Mouse (Mus musculus) forebrain, embryonic 10.5 days (tissue): ENCODE measurements around the gene Gltp. TPM values are rescaled to one million over a fixed set of nuclear protein-coding genes. Genes with fewer than 3 reads are reported as not detected.
A peak's percentile ranks its signal among the peaks of the same experiment; 100 is the strongest.

Experiments used
- DNase-seq: peaks from one replicate; pipeline ENCODE4 v3.0.0-alpha.2; 2017; ENCODE audit warnings: low spot score; ENCODE audit errors: extremely low spot score
- H3K27ac ChIP-seq: fragments of 300-500 bp; sonication (generic); 2 replicates; pipeline ENCODE4 v1.5.1; 2016; ENCODE audit warnings: mild to moderate bottlenecking
- H3K27me3 ChIP-seq: fragments of 300-500 bp; sonication (generic); 2 replicates; pipeline ENCODE4 v1.6.1; 2016; ENCODE audit warnings: mild to moderate bottlenecking; ENCODE audit not compliant: poor library complexity, severe bottlenecking
- H3K36me3 ChIP-seq: fragments of 300-500 bp; sonication (generic); replicated peaks from 2 replicates; pipeline ENCODE4 v1.6.1; 2016; ENCODE audit warnings: mild to moderate bottlenecking, moderate library complexity
- H3K4me1 ChIP-seq: fragments of 300-500 bp; sonication (generic); 2 replicates; pipeline ENCODE4 v1.6.1; 2016
- H3K4me3 ChIP-seq: fragments of 300-500 bp; sonication (generic); 2 replicates; pipeline ENCODE4 v1.5.1; 2016; ENCODE audit warnings: mild to moderate bottlenecking, moderate library complexity
- H3K9me3 ChIP-seq: fragments of 300-500 bp; sonication (generic); 2 replicates; pipeline ENCODE4 v1.6.1; 2016; ENCODE audit warnings: mild to moderate bottlenecking, moderate library complexity
- WGBS: fragments of 180-500 bp; shearing (Covaris S2); methylation state at CpG from one replicate; pipeline ENCODE4 v1.1.7; 2016; 5-methylcytosine and 5-hydroxymethylcytosine counted together
- polyA plus RNA-seq: library from polyadenylated mRNA; unstranded; fragments of >200 nt; fragmentation: Nextera tagmentation; extraction: Ambion mirVana; gene quantifications from 2 replicates; pipeline ENCODE4 v1.2.1, GENCODE M21; 2016

Gene Gltp
- polyA plus RNA-seq, 1 experiment from 2014 or later = 86.9 TPM

DNA sequence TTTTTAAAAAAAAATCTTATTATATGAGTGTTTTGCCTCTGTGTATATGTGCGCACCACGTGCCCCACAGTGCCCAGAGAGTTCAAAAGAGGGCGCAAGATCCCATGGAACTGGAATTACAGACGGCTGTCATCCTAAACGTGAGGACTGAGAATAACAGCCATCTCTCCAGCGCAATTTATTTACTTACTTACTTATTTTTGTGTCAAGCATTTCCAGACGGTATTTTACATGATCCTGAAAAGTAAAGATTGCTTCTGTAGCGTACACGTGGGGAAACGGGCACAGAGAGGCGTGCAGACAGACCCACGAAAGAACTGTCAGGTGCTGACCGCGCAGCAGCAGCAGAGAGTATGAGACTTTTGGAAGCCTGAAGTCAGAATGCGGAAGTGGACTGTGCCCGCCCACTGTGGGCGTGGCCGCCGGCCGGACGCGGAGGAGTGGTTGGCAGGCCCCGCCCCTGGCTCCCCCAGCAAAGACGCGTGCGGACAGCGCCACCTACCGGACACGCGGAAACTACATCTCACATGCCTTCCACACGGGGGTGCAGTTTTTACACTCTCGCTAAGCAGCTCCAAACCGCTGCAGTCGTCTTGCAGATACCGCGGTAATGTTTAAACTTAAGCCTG is 23.4 kb downstream of the Gltp start:
- no peaks in the 10 kb centered on the region for H3K36me3 ChIP-seq
- 5% methylated on average over 36 of the region's 36 CpGs for WGBS
- H3K27me3 ChIP-seq = peaks cover 15% of the 10 kb centered on the region
- no peak overlapping the region for H3K27ac ChIP-seq
- DNase-seq = peak; percentile 99
- peak overlapping the region; percentile 41 for H3K4me3 ChIP-seq
- H3K9me3 ChIP-seq = no peaks in the 10 kb centered on the region
- H3K4me1 ChIP-seq = peaks cover 48% of the 10 kb centered on the region

DNA sequence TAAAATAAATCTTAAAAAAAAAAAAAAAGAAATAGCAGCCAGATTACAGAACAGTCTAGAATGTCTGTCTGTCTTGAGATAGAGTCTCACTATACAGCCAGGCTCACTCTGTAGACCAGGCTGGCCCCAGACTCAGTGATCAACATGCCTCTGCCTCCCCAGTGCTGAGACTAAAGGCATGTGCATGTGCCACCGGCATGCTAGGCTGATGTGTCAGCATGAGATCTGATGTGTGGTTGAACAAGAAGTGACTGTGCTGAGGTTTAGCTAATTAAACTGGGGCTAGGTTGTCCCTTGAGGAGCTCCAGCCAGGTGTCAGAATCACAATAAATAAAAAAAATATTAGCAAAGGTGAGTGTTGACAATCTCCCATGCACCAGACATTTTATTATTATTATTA is 24.1 kb downstream of the Gltp start:
- 97% methylated on average over 1 of the region's 1 CpGs for WGBS
- H3K36me3 ChIP-seq = no peaks in the 10 kb centered on the region
- H3K4me3 ChIP-seq = no peak overlapping the region
- no peaks in the 10 kb centered on the region for H3K9me3 ChIP-seq
- no peak for DNase-seq
- peaks cover 15% of the 10 kb centered on the region for H3K27me3 ChIP-seq
- peaks cover 48% of the 10 kb centered on the region for H3K4me1 ChIP-seq
- H3K27ac ChIP-seq = no peak overlapping the region

DNA sequence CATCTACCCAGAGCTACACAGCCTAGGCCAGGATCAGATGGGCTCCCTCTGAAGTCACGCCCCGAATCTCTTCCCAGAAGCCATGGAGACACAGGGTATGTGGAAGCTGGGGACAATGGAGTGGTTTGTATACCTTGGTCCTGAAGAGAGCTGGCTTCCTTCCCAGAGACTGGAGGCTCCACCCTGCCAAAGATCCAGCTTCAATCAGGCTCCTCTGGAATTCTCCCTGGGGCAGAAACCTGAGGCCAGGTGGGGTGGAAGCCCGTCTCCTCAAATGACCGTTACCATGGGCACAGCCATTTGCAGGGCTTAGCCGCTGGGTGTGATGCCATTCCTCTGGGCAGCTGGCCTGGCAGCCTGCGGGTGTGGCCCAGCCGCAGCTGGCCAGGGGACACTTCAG is 26.0 kb downstream of the Gltp start:
- Histone ChIP-seq H3K27ac (no peak overlapping the region; the same call in 1 of the 2 replicates), H3K27me3 (peaks cover 29% of the 10 kb centered on the region), H3K4me3 (no peak overlapping the region), H3K36me3 (no peaks in the 10 kb centered on the region), H3K9me3 (no peaks in the 10 kb centered on the region), H3K4me1 (peaks cover 39% of the 10 kb centered on the region)
- DNase-seq = no peak
- 76% methylated on average over 7 of the region's 7 CpGs for WGBS

DNA sequence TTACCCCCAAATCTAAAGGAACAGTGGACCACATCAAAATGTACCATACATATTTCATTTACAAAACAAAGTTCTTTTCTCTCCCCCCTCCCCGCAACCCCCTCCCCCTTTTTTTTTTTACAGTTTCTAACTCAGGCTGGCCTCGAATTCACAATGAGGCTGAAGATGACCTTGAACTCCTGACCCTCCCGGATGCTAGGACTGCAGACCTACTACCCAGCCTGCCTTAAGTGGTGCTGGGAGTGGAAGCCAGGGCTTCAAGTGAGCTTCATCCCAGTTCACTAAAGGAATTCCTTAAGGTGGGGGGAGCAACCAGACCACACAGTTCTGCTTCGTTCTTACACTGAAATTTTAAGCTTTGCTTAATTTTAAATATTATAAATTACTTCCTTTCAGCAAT is 26.6 kb downstream of the Gltp start:
- Histone ChIP-seq H3K36me3 (no peaks in the 10 kb centered on the region), H3K4me1 (peaks cover 34% of the 10 kb centered on the region), H3K9me3 (no peaks in the 10 kb centered on the region), H3K27me3 (peaks cover 34% of the 10 kb centered on the region), H3K4me3 (no peak overlapping the region), H3K27ac (no peak overlapping the region)
- 88% methylated on average over 4 of the region's 4 CpGs for WGBS
- DNase-seq = no peak

DNA sequence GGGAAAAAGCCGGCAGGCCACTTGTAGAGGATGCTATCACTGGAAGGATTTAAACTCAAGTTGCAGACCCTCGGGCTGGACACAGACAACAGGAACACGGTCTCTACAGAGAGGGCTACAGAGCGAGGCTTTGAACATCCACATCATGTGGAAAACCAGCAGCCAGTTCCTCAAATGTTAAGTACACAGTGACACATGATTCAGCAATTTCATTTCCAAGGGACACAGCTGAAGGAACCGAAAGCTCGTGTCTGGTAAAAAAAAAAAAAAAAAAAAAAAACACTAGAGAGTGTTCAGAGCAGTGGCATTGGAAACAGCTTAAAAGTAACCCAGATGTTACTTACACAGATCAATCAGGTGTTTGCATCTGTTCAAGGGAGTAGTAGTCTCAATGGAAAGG is 29.8 kb downstream of the Gltp start:
- DNase-seq = no peak
- no peaks in the 10 kb centered on the region for H3K9me3 ChIP-seq
- WGBS = 84% methylated on average over 6 of the region's 6 CpGs
- H3K36me3 ChIP-seq = no peaks in the 10 kb centered on the region
- no peak overlapping the region for H3K27ac ChIP-seq
- H3K4me1 ChIP-seq = peaks cover 31% of the 10 kb centered on the region
- no peak overlapping the region for H3K4me3 ChIP-seq
- peaks cover 52% of the 10 kb centered on the region for H3K27me3 ChIP-seq

DNA sequence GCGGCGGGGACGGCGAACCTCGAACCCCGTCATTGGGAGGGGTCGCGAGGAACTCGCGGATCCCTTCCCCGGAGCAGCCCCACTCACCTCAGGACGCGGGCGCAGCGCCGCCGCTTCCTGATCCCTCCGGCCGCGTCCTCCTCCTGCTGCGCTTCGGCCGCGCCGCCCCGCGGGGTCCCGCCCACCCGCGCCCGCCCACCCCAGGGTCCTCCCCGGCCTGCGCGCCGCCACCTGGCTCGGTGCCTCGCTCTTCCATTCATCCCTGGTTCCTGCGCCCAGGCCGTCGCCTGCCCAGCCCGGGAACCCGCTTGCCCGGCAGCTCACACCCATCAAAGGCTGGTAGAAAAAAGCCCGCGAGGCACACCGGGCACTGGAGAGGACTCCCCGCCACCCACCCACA is 32.5 kb downstream of the Gltp start, which contains the start of gene Trpv4:
Trpv4 (minus strand) TSS at position 167 of the 400 bp plus-strand sequence.
- H3K27ac ChIP-seq = peak within 1 kb of the TSS; percentile 62; the same call in 1 of the 2 replicates
- H3K36me3 ChIP-seq = no peaks in the 10 kb centered on the region
- peak within 1 kb of the TSS; percentile 58 for H3K4me3 ChIP-seq
- WGBS = under 1% methylated on average over 46 of the region's 47 CpGs
- H3K27me3 ChIP-seq = peaks cover 78% of the 10 kb centered on the region
- no peaks in the 10 kb centered on the region for H3K9me3 ChIP-seq
- DNase-seq = no peak
- peaks cover 14% of the 10 kb centered on the region for H3K4me1 ChIP-seq

DNA sequence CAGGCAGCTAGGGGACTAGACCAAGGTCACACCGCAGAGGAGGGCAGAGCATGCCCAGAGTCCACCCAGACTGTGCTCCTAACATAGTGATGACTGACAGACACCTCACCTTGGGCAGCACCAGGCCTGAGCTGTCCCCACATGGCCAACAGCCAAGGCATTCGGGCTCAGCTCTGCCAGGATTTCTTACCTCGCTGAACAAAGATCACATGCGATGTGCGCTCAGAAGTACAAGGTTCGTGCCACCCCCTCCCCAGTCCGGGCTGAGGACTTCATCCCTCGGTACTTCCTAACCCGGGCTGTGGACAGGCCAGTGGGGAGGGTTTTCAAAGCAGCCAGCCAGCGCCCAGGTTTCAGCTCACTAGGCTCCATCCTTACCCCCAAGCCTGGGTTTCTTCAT is 33.4 kb downstream of the Gltp start:
- Histone ChIP-seq H3K27ac (no peak overlapping the region), H3K36me3 (no peaks in the 10 kb centered on the region), H3K4me3 (peak overlapping the region; percentile 58), H3K9me3 (no peaks in the 10 kb centered on the region), H3K27me3 (peaks cover 86% of the 10 kb centered on the region), H3K4me1 (peaks cover 14% of the 10 kb centered on the region)
- 33% methylated on average over 10 of the region's 10 CpGs for WGBS
- no peak for DNase-seq

DNA sequence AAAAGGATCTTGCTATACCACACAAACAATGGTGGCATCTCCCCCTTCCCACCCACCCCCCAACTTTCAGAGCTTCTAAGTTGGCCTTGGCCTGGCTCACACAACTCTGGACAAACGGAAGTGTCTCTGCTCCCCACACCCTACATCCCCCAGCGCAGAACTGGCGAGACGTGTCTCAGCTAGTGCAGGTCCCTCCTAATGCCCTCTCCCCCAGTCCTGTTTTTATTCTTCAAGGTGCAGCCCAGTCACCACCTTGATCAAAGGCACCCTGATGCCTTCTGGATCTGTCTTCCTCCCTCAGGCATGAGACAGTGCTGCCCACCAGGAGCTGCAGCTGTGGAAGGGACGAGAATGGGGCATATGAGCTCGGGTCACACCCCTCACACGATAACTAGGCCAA is 34.5 kb downstream of the Gltp start:
- H3K4me3 ChIP-seq = no peak overlapping the region
- H3K27me3 ChIP-seq = peaks cover 96% of the 10 kb centered on the region
- 82% methylated on average over 7 of the region's 7 CpGs for WGBS
- H3K9me3 ChIP-seq = no peaks in the 10 kb centered on the region
- DNase-seq = no peak
- peaks cover 21% of the 10 kb centered on the region for H3K4me1 ChIP-seq
- H3K36me3 ChIP-seq = no peaks in the 10 kb centered on the region
- no peak overlapping the region for H3K27ac ChIP-seq

DNA sequence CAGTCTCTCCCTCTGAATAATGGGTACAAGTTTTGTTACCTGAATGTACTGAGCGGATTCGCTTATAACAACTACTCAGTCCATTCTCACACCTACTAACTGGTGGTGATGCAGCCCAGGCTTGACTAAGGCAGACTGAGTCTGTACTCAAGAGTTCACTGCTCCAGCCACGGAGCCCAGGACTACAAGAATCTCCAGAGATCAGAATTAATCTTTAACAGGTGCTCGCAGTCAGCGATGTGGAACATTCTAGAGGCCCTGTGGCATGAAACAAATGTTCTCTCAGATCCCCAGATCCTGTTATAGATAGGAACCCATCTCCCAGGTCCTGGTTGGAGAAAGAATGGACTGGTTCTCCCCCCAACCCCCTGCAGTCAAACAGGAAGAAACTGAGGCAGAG is 35.1 kb downstream of the Gltp start:
- Histone ChIP-seq H3K9me3 (no peaks in the 10 kb centered on the region), H3K4me1 (peaks cover 27% of the 10 kb centered on the region), H3K27me3 (peaks cover 98% of the 10 kb centered on the region), H3K27ac (no peak overlapping the region), H3K36me3 (no peaks in the 10 kb centered on the region), H3K4me3 (no peak overlapping the region)
- no peak for DNase-seq
- WGBS = 87% methylated on average over 5 of the region's 5 CpGs

DNA sequence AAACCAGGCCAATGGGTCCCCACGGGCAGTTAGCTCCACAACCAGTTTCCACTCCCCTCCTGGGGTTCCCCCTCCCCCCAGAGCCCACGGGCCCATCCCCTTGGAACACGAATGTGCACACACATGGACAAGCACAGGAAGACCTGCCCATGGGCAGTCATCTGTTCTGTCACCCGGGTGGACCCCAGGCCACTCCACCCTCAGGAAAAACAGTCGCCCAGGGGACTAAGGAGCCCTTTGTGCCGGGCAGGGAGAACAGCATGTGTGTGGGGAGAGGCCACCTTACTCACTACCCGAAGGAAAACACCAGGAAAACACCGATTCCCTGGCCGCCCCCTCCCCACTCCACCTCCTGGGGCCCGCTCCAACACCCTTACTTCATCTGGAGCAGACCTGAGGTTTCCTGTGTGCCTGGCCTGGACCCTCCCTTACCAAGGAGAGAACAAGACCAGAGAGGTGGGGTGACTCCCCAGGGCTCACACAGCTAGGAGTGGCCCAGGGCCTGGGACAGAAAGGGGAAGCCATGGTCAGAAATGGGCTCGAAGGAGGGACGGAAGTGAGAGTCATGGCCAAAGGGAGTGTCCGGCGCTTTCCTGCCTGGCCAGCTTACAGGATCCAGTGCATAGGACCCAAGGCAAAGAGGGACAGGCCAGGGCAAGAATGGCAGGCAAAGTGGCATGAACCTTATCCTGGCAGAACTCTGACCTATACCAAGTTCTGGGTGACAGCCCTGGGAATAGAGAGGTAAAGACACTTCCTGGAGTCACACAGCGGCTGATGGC is 36.9 kb downstream of the Gltp start:
- no peak for DNase-seq
- Histone ChIP-seq H3K27ac (no peak overlapping the region), H3K9me3 (no peaks in the 10 kb centered on the region), H3K27me3 (peaks cover 98% of the 10 kb centered on the region), H3K4me1 (peaks cover 43% of the 10 kb centered on the region), H3K4me3 (no peak overlapping the region), H3K36me3 (no peaks in the 10 kb centered on the region)
- 77% methylated on average over 15 of the region's 15 CpGs for WGBS

DNA sequence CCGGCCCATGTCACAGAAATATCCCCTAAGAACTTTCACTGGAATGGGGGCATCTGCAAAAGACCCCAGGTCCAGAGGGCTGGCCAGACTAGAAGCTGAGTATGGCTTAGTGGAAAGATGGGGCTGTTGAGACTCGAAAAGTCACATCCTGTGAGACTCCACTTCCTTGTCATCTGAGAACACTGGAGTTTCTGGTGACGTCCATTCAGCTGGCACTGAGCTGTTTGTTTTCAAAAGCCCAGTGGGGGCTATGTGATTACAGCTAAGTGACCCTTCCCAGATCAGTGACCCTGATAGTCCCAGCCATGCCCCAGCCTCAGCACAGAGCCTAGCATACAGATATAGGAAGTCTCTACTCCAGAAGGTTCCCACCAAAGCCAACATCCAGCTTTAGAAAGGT is 39.3 kb downstream of the Gltp start:
- no peak for DNase-seq
- no peak overlapping the region for H3K4me3 ChIP-seq
- peaks cover 53% of the 10 kb centered on the region for H3K4me1 ChIP-seq
- H3K36me3 ChIP-seq = no peaks in the 10 kb centered on the region
- 24% methylated on average over 3 of the region's 3 CpGs for WGBS
- H3K27me3 ChIP-seq = peaks cover 89% of the 10 kb centered on the region
- H3K27ac ChIP-seq = 0 out of 2 replicates have a peak overlapping the region, but pooled peaks have one; percentile 33
- H3K9me3 ChIP-seq = no peaks in the 10 kb centered on the region

DNA sequence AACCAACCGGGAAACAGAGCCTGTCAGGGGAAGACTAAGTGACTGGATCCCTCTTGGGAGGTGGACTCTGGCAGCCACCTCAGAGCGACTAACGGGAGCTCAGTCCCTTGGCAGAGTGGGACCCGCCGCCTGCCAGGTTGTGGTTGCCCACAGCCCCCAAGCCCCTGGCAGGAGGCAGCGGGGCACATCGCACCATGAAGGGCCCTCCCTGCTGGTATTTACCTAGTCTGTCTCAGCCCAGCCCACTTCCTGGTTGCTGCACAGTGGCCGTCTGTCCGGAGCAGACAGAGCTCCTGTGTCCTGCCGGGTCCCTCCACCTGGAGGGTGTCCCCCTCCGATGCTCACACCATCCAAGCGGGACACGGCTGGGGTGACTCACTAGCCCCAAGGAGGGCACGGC is 39.8 kb downstream of the Gltp start:
- 41% methylated on average over 14 of the region's 14 CpGs for WGBS
- no peaks in the 10 kb centered on the region for H3K9me3 ChIP-seq
- H3K4me3 ChIP-seq = no peak overlapping the region
- H3K27ac ChIP-seq = 0 out of 2 replicates have a peak overlapping the region, but pooled peaks have one; percentile 33
- no peak for DNase-seq
- peaks cover 89% of the 10 kb centered on the region for H3K27me3 ChIP-seq
- H3K4me1 ChIP-seq = peaks cover 56% of the 10 kb centered on the region
- no peaks in the 10 kb centered on the region for H3K36me3 ChIP-seq

DNA sequence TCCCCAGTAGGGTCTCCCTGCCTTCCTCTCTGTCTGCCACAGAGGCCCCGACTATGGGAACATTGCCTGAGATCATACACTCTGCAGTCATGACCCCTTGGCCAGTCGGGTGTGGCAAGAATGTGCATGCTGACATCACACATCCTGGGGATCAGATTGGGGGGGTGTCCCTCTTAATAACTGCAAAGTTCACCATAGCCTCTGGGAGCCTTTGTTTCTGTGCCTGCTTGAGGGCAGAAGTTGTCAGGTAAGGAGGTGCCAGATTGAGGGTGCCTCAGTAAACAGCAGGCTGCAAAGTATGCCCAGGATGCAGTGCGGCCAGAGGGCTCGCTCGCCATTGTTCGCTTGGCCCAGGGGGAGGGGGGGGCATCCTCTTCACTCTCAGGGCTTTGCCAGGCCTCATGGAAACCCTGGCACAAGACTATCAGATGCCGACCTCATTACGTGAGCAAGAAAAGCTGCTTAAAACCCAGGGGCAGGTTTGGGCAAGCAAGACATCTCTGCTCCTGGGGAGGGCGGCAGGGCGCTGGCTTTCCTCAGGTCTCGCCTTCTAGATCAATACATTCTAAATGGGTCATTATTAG is 42.0 kb downstream of the Gltp start:
- no peak for DNase-seq
- H3K4me3 ChIP-seq = no peak overlapping the region
- 72% methylated on average over 11 of the region's 11 CpGs for WGBS
- 0 out of 2 replicates have a peak overlapping the region, but pooled peaks have one; percentile 5 for H3K27ac ChIP-seq
- peaks cover 78% of the 10 kb centered on the region for H3K27me3 ChIP-seq
- H3K9me3 ChIP-seq = no peaks in the 10 kb centered on the region
- H3K4me1 ChIP-seq = peaks cover 65% of the 10 kb centered on the region
- H3K36me3 ChIP-seq = no peaks in the 10 kb centered on the region
